Mouse (Mus musculus) large intestine, adult 2 months (tissue): Measurements from ENCODE around the gene Fntb. TPM values are rescaled to one million over a fixed set of nuclear protein-coding genes. Genes with fewer than 3 reads are reported as not detected.

Source experiments
- DNase-seq: peaks from one replicate; pipeline ENCODE4 v3.0.0-alpha.2; 2012; ENCODE audit warnings: low read depth, low spot score
- WGBS: fragments of 180-500 bp; shearing (Covaris S2); methylation state at CpG from one replicate; pipeline ENCODE4 v1.1.7; 2018; 5-methylcytosine and 5-hydroxymethylcytosine counted together
- polyA plus RNA-seq: library from polyadenylated mRNA; depleted of rRNA; stranded (reverse); fragments of >200 nt; gene quantifications from 2 replicates; pipeline ENCODE4 v1.2.3, GENCODE M21; 2012; rRNA removed

Fntb gene
- polyA plus RNA-seq = 31.8 and 34.9 TPM in 2 replicates

DNA sequence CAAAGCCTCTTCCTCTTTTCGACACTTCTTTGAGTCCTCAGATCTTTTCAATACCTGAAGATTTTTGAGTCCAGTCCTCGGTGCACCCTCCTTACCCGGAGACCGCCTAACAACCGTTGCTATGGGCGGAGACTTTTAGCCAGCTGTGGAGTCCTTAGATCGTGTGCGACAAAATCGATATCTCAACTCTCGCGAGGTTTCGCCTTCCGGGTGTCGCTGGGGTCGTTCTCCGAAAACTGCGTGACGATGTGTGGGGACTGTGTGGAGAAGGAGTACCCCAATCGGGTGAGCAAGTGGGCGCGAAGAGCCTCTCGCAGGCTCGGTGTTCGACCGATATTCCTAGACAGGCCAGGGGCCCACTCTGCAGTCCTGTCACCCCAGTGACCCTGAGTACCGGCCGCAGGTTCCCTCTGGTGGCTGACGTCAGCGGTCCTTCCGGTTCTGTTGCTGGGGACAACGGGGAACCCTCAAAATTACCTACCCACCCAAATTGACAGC, at the start of gene Fntb, which contains the start of gene Churc1:
Gene Fntb, plus strand, starts transcription at position 236 of the 498 bp plus-strand sequence.
Gene Churc1, plus strand, starts transcription at position 185 of the 498 bp plus-strand sequence.
- DNase-seq = peak; percentile 97
- WGBS = under 1% methylated on average over 31 of the region's 31 CpGs

DNA sequence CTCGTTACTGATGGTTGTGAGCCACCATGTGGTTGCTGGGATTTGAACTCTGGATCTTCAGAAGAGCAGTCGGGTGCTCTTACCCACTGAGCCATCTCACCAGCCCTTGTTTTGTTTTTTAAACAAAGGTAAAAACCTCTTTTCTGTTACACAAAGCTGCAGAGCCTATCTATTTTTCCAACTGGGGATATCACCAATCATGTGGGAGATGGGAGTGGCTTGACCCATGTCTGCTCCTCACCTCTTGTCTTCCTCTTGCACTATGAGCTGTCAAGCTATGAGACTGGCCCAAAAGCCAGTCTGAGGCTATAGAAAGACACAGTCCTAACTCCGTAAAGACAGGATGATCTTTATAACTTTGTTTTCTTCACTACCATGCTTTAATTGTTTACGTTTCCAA, 47.0 kb upstream of the Fntb start:
- 69% methylated on average over 4 of the region's 4 CpGs for WGBS
- no peak for DNase-seq

DNA sequence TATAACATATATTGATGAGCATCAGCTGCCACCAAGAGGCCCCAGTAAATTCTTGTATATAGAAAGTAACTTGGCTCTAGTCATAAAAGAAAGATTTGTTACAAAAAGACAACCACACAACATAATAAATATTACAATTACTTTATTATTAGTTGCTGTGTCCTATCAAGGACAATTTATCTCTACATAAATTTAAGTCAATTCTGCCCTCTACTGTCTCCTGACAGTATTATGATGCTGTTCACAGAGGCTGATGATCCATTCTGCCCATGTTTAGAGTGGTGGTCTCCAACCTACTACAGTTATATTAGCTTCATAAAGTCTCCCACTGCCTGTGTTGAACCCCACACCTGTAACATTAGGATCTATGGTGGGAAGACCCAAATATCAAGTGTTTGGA, 44.8 kb upstream of the Fntb start:
- DNase-seq = no peak

- WGBS = 57% methylated on average over 3 of the region's 3 CpGs
Measured at GRCm38 (mm10) chr12:76722026-76722425, 43.4 kb upstream of the Fntb start.

DNA sequence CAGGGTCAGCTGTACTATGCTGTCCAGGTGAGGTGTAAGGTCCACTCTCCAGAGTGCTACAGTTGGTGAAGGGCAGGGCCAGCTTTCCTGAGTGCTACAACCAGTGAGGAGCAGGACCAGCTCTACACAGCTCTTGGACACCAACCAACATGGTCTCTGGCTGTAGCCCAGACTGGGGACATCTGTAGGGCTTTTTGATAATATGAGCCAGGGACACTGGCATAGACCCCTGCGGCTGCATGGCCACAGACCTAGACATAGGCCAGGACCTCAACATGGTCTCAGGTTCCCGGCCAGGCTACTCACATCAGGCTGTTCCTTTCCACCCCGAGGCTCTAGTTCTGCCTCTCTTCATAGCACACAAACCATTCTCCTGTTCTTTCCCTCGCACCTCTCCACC, 37.4 kb upstream of the Fntb start:
- DNase-seq = no peak
- 90% methylated on average over 4 of the region's 4 CpGs for WGBS

More at GRCm38 (mm10) chr12:76722026-76722425, 43.4 kb upstream of the Fntb start:
- DNase-seq = no peak

GRCm38 (mm10) chr12:76750866-76751459, 14.4 kb upstream of the Fntb start:
- 83% methylated on average over 16 of the region's 16 CpGs for WGBS
- DNase-seq = no peak

GRCm38 (mm10) chr12:76752652-76753318, 12.6 kb upstream of the Fntb start:
- 35% methylated on average over 14 of the region's 14 CpGs for WGBS
- no peak for DNase-seq

- DNase-seq = no peak
- WGBS = 27% methylated on average over 20 of the region's 20 CpGs
Measured at GRCm38 (mm10) chr12:76765901-76766630, 677 bp downstream of the Fntb start.

DNA sequence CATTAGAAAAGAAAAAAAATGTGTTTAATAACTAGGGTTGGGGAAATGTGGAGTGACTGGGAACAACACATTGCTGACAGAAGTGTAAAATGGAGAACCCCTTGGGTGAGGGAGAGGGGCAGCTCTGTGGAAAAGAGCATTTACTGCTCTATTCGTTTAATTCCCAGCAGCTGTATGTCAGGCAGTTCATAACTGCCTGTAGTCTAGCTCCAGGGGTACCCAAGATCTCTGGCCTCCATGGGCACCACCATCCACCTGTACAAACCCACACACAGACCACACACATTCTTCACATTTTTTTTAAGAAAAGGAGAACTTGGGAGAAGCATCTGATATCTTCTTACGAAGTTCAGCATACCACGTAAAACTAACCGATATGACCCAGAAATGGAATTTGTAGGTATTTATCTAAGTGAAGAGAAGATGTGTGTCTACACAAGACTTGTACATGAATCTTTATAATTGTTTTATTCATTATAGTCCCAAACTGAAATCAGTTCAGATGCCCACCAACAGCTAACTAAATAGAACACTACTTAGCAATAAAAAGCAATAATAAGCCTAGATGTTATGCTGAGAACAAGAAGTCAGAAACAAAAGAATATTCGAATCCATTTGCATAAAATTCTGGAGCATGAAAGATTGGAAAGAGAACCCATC, 5.6 kb downstream of the Fntb start:
- 88% methylated on average over 5 of the region's 5 CpGs for WGBS
- DNase-seq = no peak

DNA sequence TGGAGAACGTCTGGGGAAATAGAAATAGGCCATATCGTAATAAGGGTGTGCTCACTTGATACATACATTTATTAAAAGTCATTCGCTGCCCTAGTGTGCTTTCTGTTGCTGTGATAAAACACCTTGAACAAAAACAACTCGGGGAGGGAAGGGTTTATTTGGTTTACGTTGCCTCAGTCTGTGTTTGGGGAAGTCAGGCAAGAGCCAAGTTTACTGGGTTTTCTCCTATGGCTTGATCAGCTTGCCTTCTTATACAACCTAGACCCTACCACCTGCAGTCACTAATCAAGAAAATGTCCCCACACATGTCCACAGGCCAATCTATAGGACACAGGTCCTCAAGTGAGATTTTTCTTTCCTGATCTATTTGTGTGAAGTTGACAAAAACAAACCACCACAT, 6.2 kb downstream of the Fntb start:
- no peak for DNase-seq
- WGBS = 80% methylated on average over 5 of the region's 5 CpGs

- DNase-seq = no peak
- WGBS = 55% methylated on average over 3 of the region's 3 CpGs
Measured at GRCm38 (mm10) chr12:76774652-76775051, 9.3 kb downstream of the Fntb start.

GRCm38 (mm10) chr12:76775132-76775531, 9.7 kb downstream of the Fntb start:
- DNase-seq = no peak
- WGBS = 84% methylated on average over 4 of the region's 4 CpGs

GRCm38 (mm10) chr12:76776898-76777297, 11.5 kb downstream of the Fntb start:
- 88% methylated on average over 5 of the region's 5 CpGs for WGBS
- DNase-seq = no peak

DNA sequence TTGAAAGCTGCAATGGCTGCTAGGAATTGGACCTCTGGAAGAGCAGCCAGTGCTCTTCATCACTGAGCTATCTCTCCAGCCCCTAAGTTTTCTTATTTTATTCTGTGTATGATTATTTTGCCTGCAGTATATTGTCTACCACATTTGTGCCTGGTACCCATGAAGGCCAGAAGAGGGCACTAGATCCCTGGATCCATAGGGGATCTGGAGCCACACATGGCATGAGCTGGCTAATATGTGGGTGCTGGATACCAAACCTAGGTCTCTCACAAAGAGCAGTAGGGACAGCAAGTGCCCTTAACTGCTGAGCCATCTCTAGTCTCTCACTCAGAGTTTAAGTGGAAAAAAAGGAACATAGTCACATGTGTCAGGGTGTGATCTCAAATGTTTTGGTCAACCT, 12.5 kb downstream of the Fntb start:
- no peak for DNase-seq

DNA sequence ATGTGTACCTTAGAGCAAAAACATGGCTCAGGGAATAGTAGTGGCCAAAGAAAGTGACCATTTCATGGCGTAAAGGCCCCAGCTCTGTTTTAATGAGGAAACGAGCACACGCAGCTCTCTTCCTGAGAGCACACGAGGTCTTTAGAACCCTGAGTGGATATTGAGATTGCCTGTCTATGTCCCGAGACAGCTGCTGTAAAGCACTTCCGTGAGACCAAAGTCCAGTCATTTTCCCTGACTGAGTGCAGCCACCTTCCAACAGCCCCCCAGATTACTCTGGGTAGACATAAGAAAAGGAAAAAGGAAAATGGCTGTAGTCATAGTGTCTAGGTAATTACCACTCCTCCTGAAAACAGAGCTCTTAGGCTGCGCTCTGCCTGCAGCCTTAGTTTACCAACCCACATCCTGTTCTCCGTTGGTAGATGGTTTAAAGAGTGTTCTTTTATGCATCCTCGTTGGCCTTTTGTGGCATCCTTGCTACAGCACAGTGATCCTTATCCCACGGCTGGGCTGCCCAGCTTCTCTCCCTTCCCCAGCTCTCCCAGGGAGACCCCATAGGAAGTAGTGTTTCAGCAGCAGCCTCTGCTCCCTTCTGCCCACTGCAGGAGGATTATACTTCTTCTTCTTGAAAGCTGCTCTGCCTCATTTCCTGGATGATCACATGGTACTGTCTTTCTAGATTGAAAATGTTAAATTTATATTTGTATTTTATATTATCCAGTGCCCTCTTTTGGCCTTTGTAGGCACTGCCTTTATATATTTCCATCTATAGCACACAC, 13.1 kb downstream of the Fntb start:
- no peak for DNase-seq
- WGBS = 30% methylated on average over 10 of the region's 10 CpGs

- 95% methylated on average over 5 of the region's 5 CpGs for WGBS
- no peak for DNase-seq
Measured at GRCm38 (mm10) chr12:76779951-76780350, 14.6 kb downstream of the Fntb start.

DNA sequence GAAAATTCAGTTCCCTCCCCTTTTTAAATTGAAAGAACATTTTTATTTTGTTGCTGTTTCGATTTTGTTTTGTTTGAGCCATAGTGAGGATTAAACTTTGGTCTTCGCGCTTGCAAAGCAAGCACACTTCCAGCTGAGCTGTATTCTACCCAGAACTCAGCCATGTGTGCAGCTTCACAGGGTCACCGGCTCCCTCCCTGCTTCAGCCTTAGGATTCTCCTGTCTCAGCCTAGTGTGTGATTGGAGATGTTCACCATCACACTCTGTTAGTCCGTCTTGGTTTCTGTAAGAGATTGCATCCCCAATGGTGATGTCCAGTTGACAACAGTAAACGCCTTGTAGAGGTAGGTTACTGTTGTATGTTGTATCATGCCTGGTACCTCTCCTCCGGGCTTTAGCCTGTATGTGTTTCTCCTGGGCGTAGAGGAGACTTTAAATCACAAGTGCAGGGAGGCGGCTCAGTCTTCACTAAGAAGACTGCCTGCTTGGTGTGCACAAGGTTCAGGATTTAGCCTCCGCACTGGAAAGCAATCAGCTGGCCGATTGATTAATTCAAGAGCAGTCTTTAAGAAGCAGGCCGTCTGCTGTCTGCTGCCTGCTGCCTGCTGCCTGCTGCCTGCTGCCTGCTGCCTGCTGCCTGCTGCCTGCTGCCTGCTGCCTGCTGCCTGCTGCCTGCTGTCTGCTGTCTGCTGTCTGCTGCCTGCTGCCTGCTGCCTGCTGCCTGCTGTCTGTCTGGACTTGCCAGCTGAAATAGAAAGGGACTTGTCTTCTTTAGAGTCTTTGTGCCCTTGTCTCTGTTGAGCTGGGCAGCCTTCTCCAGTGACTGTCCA, 15.5 kb downstream of the Fntb start:
- no peak for DNase-seq
- 86% methylated on average over 12 of the region's 12 CpGs for WGBS

DNA sequence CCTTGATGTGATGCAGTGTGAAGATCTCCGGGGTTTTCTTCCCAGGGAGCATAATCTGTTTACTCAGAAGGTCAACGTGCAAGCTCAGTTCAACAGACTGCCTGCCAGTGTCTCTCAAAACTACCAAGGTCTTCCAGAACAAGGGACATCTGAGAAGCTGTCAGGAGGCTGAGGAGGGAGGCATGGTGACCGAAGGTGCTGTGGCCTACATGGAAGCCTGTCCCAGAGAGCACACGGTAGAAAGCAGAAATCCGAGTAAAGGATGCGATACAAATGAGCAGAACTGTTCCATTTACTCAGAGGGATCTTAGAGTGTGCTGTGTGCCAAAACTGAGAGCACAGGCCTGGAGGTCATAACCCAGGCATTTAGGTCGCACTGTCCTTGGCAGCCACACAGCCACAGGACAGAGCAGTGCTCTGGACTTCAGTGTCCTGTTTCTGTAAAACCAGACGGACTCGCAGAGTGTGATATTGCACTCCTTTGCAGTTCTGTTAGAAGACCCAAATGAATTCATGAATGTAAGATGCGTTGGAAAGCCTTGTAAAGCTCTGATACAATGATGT, 18.7 kb downstream of the Fntb start:
- 63% methylated on average over 10 of the region's 10 CpGs for WGBS
- no peak for DNase-seq
